Mouse (Mus musculus): ENCODE data around the gene Mms19.

- TF ChIP-seq POLR2A (IDR thresholded peaks at IDR 0.05; ENCODE audit: borderline replicate concordance, extremely low read depth, low read depth, low read length) (no peak), CTCF (IDR thresholded peaks at IDR 0.05; ENCODE audit: insufficient read depth, low read length) (no peak)
Observed at GRCm38 (mm10) chr19:42010436-42010835, 29.5 kb upstream of the Mms19 start.

All from lung, adult 2 months (tissue).